Mouse (Mus musculus) adrenal gland, adult 18-20 months (tissue): ENCODE measurements around the gene D3Ertd751e. TPM values are rescaled to one million over a fixed set of nuclear protein-coding genes. Genes with fewer than 3 reads are reported as not detected.

ENCODE experiments used
- DNase-seq, 2 experiments: peaks; one replicate each; pipeline ENCODE4 v3.0.0; 2021 to 2022; ENCODE audit warnings: low spot score in 2 of 2
- long read RNA-seq, 2 experiments: library from polyadenylated mRNA; stranded (forward); transcript quantifications; one replicate each; pipeline ENCODE4 v2.0.0; 2021
- total RNA-seq, 2 experiments: library from RNA; stranded (reverse); gene quantifications; 1 replicate in 1 of 2; 2 replicates in 1 of 2; pipeline ENCODE4 v1.2.3; 2021

Gene D3Ertd751e
- total RNA-seq = 10 to 100 TPM; 11.5 to 18.4 TPM
- long read RNA-seq, experiment 1, partial matches to known transcripts = 0 of 3 reads
- long read RNA-seq, experiment 1, other reads (novel, unspliced or antisense) = 0 of 3 reads
- long read RNA-seq, experiment 2, transcript D3Ertd751e-203 (6 exons, 3,452 nt) = major isoform, 8 of 13 reads
- long read RNA-seq, experiment 2, partial matches to known transcripts = 0 of 13 reads
- long read RNA-seq, experiment 2, other reads (novel, unspliced or antisense) = 4 of 13 reads

GRCm38 (mm10) chr3:41742278-41742934 is at the start of gene D3Ertd751e, which contains the start of gene Sclt1:
D3Ertd751e (plus strand) TSS chr3:41742611.
Sclt1 (minus strand) TSS chr3:41742514.
- peak; percentile 96 to 97 for DNase-seq

- DNase-seq = no peak
Observed at GRCm38 (mm10) chr3:41695681-41696080, 46.7 kb upstream of the D3Ertd751e start.

GRCm38 (mm10) chr3:41741601-41742277 is 672 bp upstream of the D3Ertd751e start:
- DNase-seq = no peak

- no peak for DNase-seq
Observed at GRCm38 (mm10) chr3:41743436-41743835, 1.0 kb downstream of the D3Ertd751e start.

DNA sequence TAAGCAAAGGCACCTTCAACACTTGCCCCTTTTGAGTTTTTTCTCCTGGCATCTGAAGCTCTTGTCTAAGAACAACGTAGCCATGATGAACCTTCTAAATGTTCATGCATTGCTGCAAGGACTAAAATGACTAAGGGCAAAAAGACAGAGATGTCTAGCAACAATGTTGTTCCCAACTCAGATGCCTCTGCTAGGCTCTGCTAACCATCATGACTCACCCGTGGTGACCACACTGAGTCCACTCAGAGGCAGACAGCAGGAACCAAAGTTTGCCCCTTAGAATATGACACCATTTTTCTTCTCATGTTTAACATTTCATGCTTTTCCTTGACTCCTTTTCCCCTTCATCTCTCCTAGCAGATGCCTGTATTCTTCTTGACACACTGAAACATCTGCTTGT is 12.1 kb downstream of the D3Ertd751e start:
- no peak for DNase-seq

DNA sequence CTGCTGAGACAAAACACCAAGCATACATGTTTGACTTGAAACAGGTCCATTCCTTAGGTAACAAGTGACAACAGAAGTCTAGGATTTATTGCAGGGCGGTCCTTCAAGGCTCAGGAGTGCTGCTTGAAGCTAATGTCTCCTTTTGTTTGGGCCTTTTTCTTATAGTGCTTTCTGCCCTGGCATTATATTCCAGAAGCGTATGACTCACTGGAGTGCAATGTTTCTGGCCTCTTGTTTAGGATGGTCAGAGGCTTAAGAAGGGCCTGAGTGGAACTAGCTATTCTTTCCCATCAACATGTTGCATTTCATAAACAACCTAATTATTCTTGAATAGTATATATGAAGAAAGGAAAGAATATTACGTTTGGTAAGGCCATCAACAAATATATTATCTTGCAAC is 19.7 kb downstream of the D3Ertd751e start:
- DNase-seq = no peak

DNA sequence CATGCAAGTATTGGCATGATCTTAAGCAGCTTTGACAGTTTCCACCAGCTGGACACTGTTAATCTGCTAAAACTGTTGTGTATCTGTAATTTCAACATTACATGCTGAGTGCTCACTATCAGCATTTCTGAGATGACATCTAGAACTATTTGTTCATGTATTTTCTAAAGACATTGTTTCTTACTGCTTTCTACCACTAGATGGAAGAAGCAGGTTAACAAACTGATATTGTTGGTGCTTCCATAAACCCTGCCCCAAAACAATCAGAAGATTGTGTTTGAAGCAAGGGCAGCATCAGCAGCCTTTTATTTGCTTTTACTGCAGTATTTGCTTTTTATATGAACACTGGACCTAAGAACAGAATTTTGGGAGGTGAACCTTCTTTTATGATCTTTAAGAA is 70.0 kb downstream of the D3Ertd751e start:
- no peak for DNase-seq

Other genes with a start within 250 kb of the D3Ertd751e start
- 10 to 100 TPM; 42.0 to 46.9 TPM for gene Jade1, start 186.9 kb upstream of the D3Ertd751e start, total RNA-seq
- gene Sclt1, start 97 bp upstream of the D3Ertd751e start, total RNA-seq = 1 to 10 TPM; 7.1 to 7.8 TPM